Mouse (Mus musculus) MEL (cell line): ENCODE results near the gene Pdcd1.

ENCODE experiments used
- CTCF ChIP-seq, 3 experiments: IDR thresholded peaks in 2 of 3; conservative IDR thresholded peaks in 1 of 3; 2 replicates each; pipeline ENCODE4 v1.5.1; 2011 to 2012; ENCODE audit warnings: low read length in 3 of 3, low read depth in 2 of 3, mild to moderate bottlenecking in 2 of 3, improper control_type of control experiment in 1 of 3, inconsistent platforms in 1 of 3, mixed read lengths in 1 of 3, moderate library complexity in 1 of 3; ENCODE audit not compliant: control insufficient read depth in 1 of 3, insufficient read depth in 1 of 3, poor library complexity in 1 of 3, severe bottlenecking in 1 of 3
- EP300 ChIP-seq, 2 experiments: IDR thresholded peaks; 2 replicates each; pipeline ENCODE4 v1.6.1; 2011; ENCODE audit warnings: improper control_type of control experiment in 2 of 2, low read length in 2 of 2, low read depth in 1 of 2, mild to moderate bottlenecking in 1 of 2
- GABPA ChIP-seq: IDR thresholded peaks from 2 replicates; pipeline ENCODE4 v1.6.1; 2012; ENCODE audit warnings: low read depth, mild to moderate bottlenecking, inconsistent platforms, low read length, improper control_type of control experiment, moderate library complexity
- MAFK ChIP-seq: IDR thresholded peaks from 2 replicates; pipeline ENCODE4 v1.6.1; 2011; ENCODE audit warnings: low read depth, mild to moderate bottlenecking, low read length, improper control_type of control experiment, borderline replicate concordance
- MXI1 ChIP-seq: IDR thresholded peaks from 2 replicates; pipeline ENCODE4 v1.6.1; 2011; ENCODE audit warnings: mild to moderate bottlenecking, low read depth, low read length, improper control_type of control experiment
- MYB ChIP-seq: IDR thresholded peaks from 2 replicates; pipeline ENCODE4 v1.6.1; 2011; ENCODE audit warnings: mild to moderate bottlenecking, low read depth, low read length, improper control_type of control experiment
- MYC ChIP-seq: IDR thresholded peaks from 2 replicates; pipeline ENCODE4 v1.6.1; 2011; ENCODE audit warnings: low read depth, mild to moderate bottlenecking, low read length, improper control_type of control experiment, moderate library complexity
- NRF1 ChIP-seq: IDR thresholded peaks from 2 replicates; pipeline ENCODE4 v1.6.1; 2014; ENCODE audit warnings: low read depth, mild to moderate bottlenecking, inconsistent platforms, low read length, improper control_type of control experiment, moderate library complexity; ENCODE audit not compliant: poor library complexity, insufficient read depth, severe bottlenecking
- POLR2A ChIP-seq, 2 experiments: IDR thresholded peaks; 2 replicates each; pipeline ENCODE4 v1.6.1; 2011 to 2012; ENCODE audit warnings: low read length in 2 of 2, mild to moderate bottlenecking in 2 of 2, control low read depth in 1 of 2, improper control_type of control experiment in 1 of 2, low read depth in 1 of 2, moderate library complexity in 1 of 2; ENCODE audit not compliant: control insufficient read depth in 1 of 2, insufficient read depth in 1 of 2, poor library complexity in 1 of 2
- SIN3A ChIP-seq: IDR thresholded peaks from 2 replicates; pipeline ENCODE4 v1.6.1; 2012; ENCODE audit warnings: low read length, improper control_type of control experiment, inconsistent platforms
- TBP ChIP-seq: IDR thresholded peaks from 2 replicates; pipeline ENCODE4 v1.8.0; 2011; ENCODE audit warnings: low read depth, low read length, improper control_type of control experiment
- TCF12 ChIP-seq: IDR thresholded peaks from 2 replicates; pipeline ENCODE4 v1.6.1; 2014; ENCODE audit warnings: low read depth, mild to moderate bottlenecking, inconsistent platforms, low read length, improper control_type of control experiment, moderate library complexity
- USF1 ChIP-seq: IDR thresholded peaks from 2 replicates; pipeline ENCODE4 v1.6.1; 2014; ENCODE audit warnings: low read depth, mild to moderate bottlenecking, inconsistent platforms, low read length, improper control_type of control experiment, moderate library complexity

DNA sequence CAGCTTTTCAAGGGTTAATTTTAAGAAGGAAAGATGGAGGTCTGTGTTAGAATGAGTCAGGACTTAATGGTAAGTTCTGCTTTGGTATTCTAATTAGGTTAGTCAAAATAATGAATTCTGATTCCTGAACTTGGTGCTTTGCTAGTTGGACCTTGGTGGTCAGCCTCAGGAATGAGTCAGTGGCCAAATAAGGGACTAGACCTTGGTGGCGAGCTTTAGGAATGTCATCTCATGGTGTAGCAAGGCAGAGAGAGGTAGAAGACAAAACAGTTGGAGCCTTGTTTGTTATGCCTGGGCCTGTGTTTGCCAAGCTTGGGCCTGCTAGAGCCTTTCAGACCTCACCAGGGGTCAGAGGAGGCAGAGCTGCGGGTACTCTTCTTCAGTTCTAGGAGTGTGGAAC lies 23.6 kb downstream of the Pdcd1 start:
- no peak for TF ChIP-seq MYB
- TF ChIP-seq CTCF (IDR thresholded peaks at IDR 0.05 in 2 of 3, conservative IDR thresholded peaks at IDR 0.05 in 1 of 3; ENCODE audit: control insufficient read depth in 1 of 3, insufficient read depth in 1 of 3, low read depth in 2 of 3, low read length in 3 of 3, poor library complexity in 1 of 3, severe bottlenecking in 1 of 3), result no peak
- TF ChIP-seq POLR2A (IDR thresholded peaks at IDR 0.05; ENCODE audit: control insufficient read depth in 1 of 2, insufficient read depth in 1 of 2, low read depth in 1 of 2, low read length in 2 of 2, poor library complexity in 1 of 2), result no peak
- no peak for TF ChIP-seq USF1
- TF ChIP-seq NRF1, result no peak
- TF ChIP-seq MYC, result no peak
- TF ChIP-seq SIN3A, result no peak
- no peak for TF ChIP-seq MXI1
- no peak for TF ChIP-seq MAFK
- no peak for TF ChIP-seq GABPA
- TF ChIP-seq EP300 (IDR thresholded peaks at IDR 0.05; ENCODE audit: low read depth in 1 of 2, low read length in 2 of 2), result no peak
- no peak for TF ChIP-seq TCF12
- no peak for TF ChIP-seq TBP
